Mouse (Mus musculus): ENCODE measurements at regions not wholly inside any gene's neighbourhood (a gene's known extent, or its start where the extent isn't known, plus 50 kb on each side); places are given as distances from the start of the nearest gene placed in this dataset.

GRCm38 (mm10) chr8:9152313-9152925 lies 462.1 kb upstream of the Arglu1 start:
- 54% methylated on average over 20 of the region's 20 CpGs for WGBS (ENCODE audit: insufficient replicate concordance)
- no peak for ATAC-seq (ENCODE audit: insufficient read depth)

DNA sequence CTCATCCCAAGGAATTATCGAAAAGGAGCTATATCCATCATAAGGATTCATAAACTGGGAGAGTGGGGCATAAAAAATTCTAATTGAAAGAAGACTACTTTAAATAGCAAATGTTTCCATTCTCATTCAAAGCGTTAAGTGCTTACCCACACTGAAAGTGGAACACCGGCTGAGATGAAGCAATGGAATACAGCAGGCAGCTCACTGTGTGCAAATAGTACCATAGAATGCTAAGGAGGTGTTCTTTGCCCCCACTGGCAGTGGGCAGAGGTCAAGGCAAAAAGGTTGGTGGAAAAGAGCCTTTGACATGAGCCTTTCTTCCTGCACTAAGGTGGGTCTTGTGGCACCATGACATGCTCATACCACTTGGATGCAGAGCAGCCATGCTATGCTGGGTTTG lies 454.0 kb upstream of the Arglu1 start:
- no peak overlapping the region for H3K4me3 ChIP-seq (ENCODE audit: insufficient read depth in 1 of 2, low read depth in 2 of 2, low read length in 2 of 2)
- no peaks in the 10 kb centered on the region for H3K27me3 ChIP-seq (ENCODE audit: control insufficient read depth, insufficient read depth, low read length)
- TF ChIP-seq CTCF (IDR thresholded peaks at IDR 0.05; ENCODE audit: low read depth): no peak
- TF ChIP-seq EP300 (IDR thresholded peaks at IDR 0.05; ENCODE audit: low read depth): no peak
- no peak for DNase-seq (ENCODE audit: low read depth in 3 of 3, low spot score in 3 of 3)
- no peaks in the 10 kb centered on the region for H3K9me3 ChIP-seq (ENCODE audit: control insufficient read depth, low read length)
- no peak overlapping the region for H3K9ac ChIP-seq (replicated peaks)
- H3K4me2 ChIP-seq (ENCODE audit: low read depth): no peak overlapping the region
- 72% methylated on average over 3 of the region's 3 CpGs for WGBS (ENCODE audit: insufficient replicate concordance)
- no peaks in the 10 kb centered on the region for H3K4me1 ChIP-seq (replicated peaks; ENCODE audit: control insufficient read depth in 2 of 2, insufficient read depth in 2 of 2, low read length in 1 of 2)
- H3K36me3 ChIP-seq (replicated peaks; ENCODE audit: control insufficient read depth, insufficient read depth, low read depth): no peaks in the 10 kb centered on the region
- no peak for ATAC-seq (ENCODE audit: insufficient read depth)
- no peak overlapping the region for H3K27ac ChIP-seq

More at GRCm38 (mm10) chr8:9152313-9152925, 462.1 kb upstream of the Arglu1 start:
- no peaks in the 10 kb centered on the region for H3K9me3 ChIP-seq (ENCODE audit: control insufficient read depth, low read length)
- no peaks in the 10 kb centered on the region for H3K36me3 ChIP-seq (replicated peaks; ENCODE audit: control insufficient read depth, insufficient read depth, low read depth)
- no peak overlapping the region for H3K27ac ChIP-seq
- H3K9ac ChIP-seq (replicated peaks): no peak overlapping the region
- no peak overlapping the region for H3K4me2 ChIP-seq (ENCODE audit: low read depth)
- H3K27me3 ChIP-seq (ENCODE audit: control insufficient read depth, insufficient read depth, low read length): no peaks in the 10 kb centered on the region
- DNase-seq (ENCODE audit: low read depth in 3 of 3, low spot score in 3 of 3): no peak
- TF ChIP-seq CTCF (IDR thresholded peaks at IDR 0.05; ENCODE audit: low read depth) (no peak), EP300 (IDR thresholded peaks at IDR 0.05; ENCODE audit: low read depth) (no peak)
- peaks cover 0 to 8% of the 10 kb centered on the region in 2 experiments; a peak in 2 of 4 replicates for H3K4me1 ChIP-seq (replicated peaks; ENCODE audit: control insufficient read depth in 2 of 2, insufficient read depth in 2 of 2, low read length in 1 of 2)
- no peak overlapping the region for H3K4me3 ChIP-seq (ENCODE audit: insufficient read depth in 1 of 2, low read depth in 2 of 2, low read length in 2 of 2)

DNA sequence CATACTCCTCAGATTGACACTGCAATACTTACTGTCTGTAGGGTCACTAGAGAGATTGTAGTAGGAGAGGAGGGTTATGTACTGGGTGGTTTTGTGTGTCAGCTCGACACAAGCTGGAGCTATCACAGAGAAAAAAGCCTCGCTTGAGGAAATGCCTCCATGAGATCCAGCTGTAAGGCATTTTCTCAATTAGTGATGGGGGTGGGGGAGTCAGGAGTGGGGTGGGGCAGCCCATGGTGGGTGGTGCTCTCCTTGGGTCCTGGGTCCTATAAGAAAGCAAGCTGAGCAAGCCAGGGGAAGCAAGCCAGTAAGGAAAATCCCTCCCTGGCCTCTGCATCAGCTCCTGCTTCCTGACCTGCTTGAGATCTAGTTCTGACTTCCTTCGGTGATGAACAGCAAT lies 449.5 kb upstream of the Arglu1 start:
- no peak for TF ChIP-seq EP300 (IDR thresholded peaks at IDR 0.05; ENCODE audit: low read depth)
- TF ChIP-seq CTCF (IDR thresholded peaks at IDR 0.05; ENCODE audit: low read depth): no peak
- WGBS (ENCODE audit: insufficient replicate concordance): 42% methylated on average over 3 of the region's 3 CpGs

GRCm38 (mm10) chr8:9139059-9139620 lies 448.8 kb upstream of the Arglu1 start:
- DNase-seq (ENCODE audit: low read depth in 3 of 3, low spot score in 3 of 3): no peak
- Histone ChIP-seq H3K4me1 (replicated peaks; ENCODE audit: control insufficient read depth in 2 of 2, insufficient read depth in 2 of 2, low read length in 1 of 2) (no peaks in the 10 kb centered on the region), H3K9me3 (ENCODE audit: control insufficient read depth, low read length) (no peaks in the 10 kb centered on the region), H3K4me3 (ENCODE audit: insufficient read depth in 1 of 2, low read depth in 2 of 2, low read length in 2 of 2) (no peak overlapping the region), H3K27ac (no peak overlapping the region), H3K9ac (replicated peaks) (no peak overlapping the region), H3K4me2 (ENCODE audit: low read depth) (no peak overlapping the region), H3K36me3 (replicated peaks; ENCODE audit: control insufficient read depth, insufficient read depth, low read depth) (no peaks in the 10 kb centered on the region), H3K27me3 (ENCODE audit: control insufficient read depth, insufficient read depth, low read length) (no peaks in the 10 kb centered on the region)
- TF ChIP-seq CTCF (IDR thresholded peaks at IDR 0.05; ENCODE audit: low read depth): no peak
- no peak for TF ChIP-seq EP300 (IDR thresholded peaks at IDR 0.05; ENCODE audit: low read depth)
- no peak for ATAC-seq (ENCODE audit: insufficient read depth)
- WGBS (ENCODE audit: insufficient replicate concordance): 35% methylated on average over 3 of the region's 3 CpGs

More for the DNA sequence above, 449.5 kb upstream of the Arglu1 start:
- no peak overlapping the region for H3K27ac ChIP-seq
- H3K9ac ChIP-seq (replicated peaks): no peak overlapping the region
- no peak overlapping the region for H3K4me3 ChIP-seq (ENCODE audit: insufficient read depth in 1 of 2, low read depth in 2 of 2, low read length in 2 of 2)
- no peaks in the 10 kb centered on the region for H3K9me3 ChIP-seq (ENCODE audit: control insufficient read depth, low read length)
- DNase-seq (ENCODE audit: low read depth in 3 of 3, low spot score in 3 of 3) (no peak), ATAC-seq (ENCODE audit: insufficient read depth) (no peak)
- no peaks in the 10 kb centered on the region for H3K27me3 ChIP-seq (ENCODE audit: control insufficient read depth, insufficient read depth, low read length)
- H3K4me2 ChIP-seq (ENCODE audit: low read depth): no peak overlapping the region
- H3K36me3 ChIP-seq (replicated peaks; ENCODE audit: control insufficient read depth, insufficient read depth, low read depth): no peaks in the 10 kb centered on the region
- no peaks in the 10 kb centered on the region for H3K4me1 ChIP-seq (replicated peaks; ENCODE audit: control insufficient read depth in 2 of 2, insufficient read depth in 2 of 2, low read length in 1 of 2)

DNA sequence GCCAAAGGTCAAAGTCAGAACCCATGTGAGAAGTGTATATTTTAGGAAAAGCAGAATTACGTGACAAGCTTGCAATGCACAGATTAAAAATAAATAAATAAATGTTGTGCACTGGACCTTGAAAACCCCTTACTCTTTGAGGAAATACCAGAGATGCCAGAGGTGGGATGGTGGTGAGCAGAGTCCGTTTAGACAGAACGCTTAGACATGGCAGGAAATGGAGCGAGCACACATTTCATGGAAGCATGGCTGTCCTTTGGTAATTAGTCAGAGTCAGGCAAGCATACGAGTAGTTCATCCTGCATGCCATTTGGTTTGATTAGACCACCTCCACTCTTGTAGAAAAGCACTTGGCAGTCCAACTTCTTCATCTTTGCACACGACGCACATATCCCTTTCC lies 443.4 kb upstream of the Arglu1 start:
- no peak overlapping the region for H3K9ac ChIP-seq (replicated peaks)
- no peaks in the 10 kb centered on the region for H3K4me1 ChIP-seq (replicated peaks; ENCODE audit: control insufficient read depth in 2 of 2, insufficient read depth in 2 of 2, low read length in 1 of 2)
- no peak overlapping the region for H3K4me2 ChIP-seq (ENCODE audit: low read depth)
- 40% methylated on average over 7 of the region's 7 CpGs for WGBS (ENCODE audit: insufficient replicate concordance)
- DNase-seq (ENCODE audit: low read depth in 3 of 3, low spot score in 3 of 3) (no peak), ATAC-seq (ENCODE audit: insufficient read depth) (no peak)
- TF ChIP-seq CTCF (IDR thresholded peaks at IDR 0.05; ENCODE audit: low read depth) (no peak), EP300 (IDR thresholded peaks at IDR 0.05; ENCODE audit: low read depth) (no peak)
- no peaks in the 10 kb centered on the region for H3K36me3 ChIP-seq (replicated peaks; ENCODE audit: control insufficient read depth, insufficient read depth, low read depth)
- H3K27me3 ChIP-seq (ENCODE audit: control insufficient read depth, insufficient read depth, low read length): no peaks in the 10 kb centered on the region
- H3K9me3 ChIP-seq (ENCODE audit: control insufficient read depth, low read length): no peaks in the 10 kb centered on the region
- no peak overlapping the region for H3K27ac ChIP-seq
- no peak overlapping the region for H3K4me3 ChIP-seq (ENCODE audit: insufficient read depth in 1 of 2, low read depth in 2 of 2, low read length in 2 of 2)
